8 mouse cellular contexts compared by ENCODE assay signal in genomic region chr8:26770424-26770886, GRCm38 (mm10).
DNase-seq lines count a peak whose midpoint lies in the region; ATAC-seq and TF ChIP-seq lines count a peak whose summit lies in the region.

No protein-coding gene starts in this region.

- no peak for TF ChIP-seq CTCF in gastrocnemius, adult 2 months (IDR thresholded peaks at IDR 0.05)
- no peak for TF ChIP-seq CTCF in heart, postnatal 0 days (IDR thresholded peaks at IDR 0.05; ENCODE audit: low read depth)
- TF ChIP-seq CTCF in layer of hippocampus, adult 2 months (conservative IDR thresholded peaks at IDR 0.05), result no peak

- TF ChIP-seq EP300 in heart, postnatal 0 days (IDR thresholded peaks at IDR 0.05; ENCODE audit: low read depth), result 0 out of 2 replicates have a peak, but pooled peaks have one; percentile 44

- no peaks in the 10 kb centered on the region for H3K36me3 ChIP-seq in heart, postnatal 0 days (replicated peaks; ENCODE audit: control insufficient read depth, insufficient read depth, low read length)

- no peaks in the 10 kb centered on the region for H3K9me3 ChIP-seq in heart, postnatal 0 days (replicated peaks; ENCODE audit: control insufficient read depth, low read length)

- intact Hi-C loops in gastrocnemius, adult 2 months (cut with DNase I), result loop anchor here (5.0 kb wide), 1 partner anchor 37 kb away; no protein-coding TSS in a partner anchor

- H3K9ac ChIP-seq in heart, postnatal 0 days (replicated peaks; ENCODE audit: low read depth, low read length), result no peak overlapping the region

- peaks cover 10% of the 10 kb centered on the region; the same call in 1 of the 2 replicates for H3K27me3 ChIP-seq in heart, postnatal 0 days (ENCODE audit: control insufficient read depth, insufficient read depth, low read length)

- no peaks in the 10 kb centered on the region for H3K4me1 ChIP-seq in heart, postnatal 0 days (ENCODE audit: control insufficient read depth, insufficient read depth)

- peak overlapping the region; percentile 48 for H3K4me3 ChIP-seq in gastrocnemius, adult 2 months
- H3K4me3 ChIP-seq in heart, postnatal 0 days (ENCODE audit: low read depth, low read length), result 0 out of 2 replicates have a peak overlapping the region, but pooled peaks have one; percentile 6
- H3K4me3 ChIP-seq in layer of hippocampus, adult 2 months, result no peak overlapping the region; the same call in 1 of the 2 replicates

- DNase-seq in gastrocnemius, adult 2 months, result peak; percentile 66
- DNase-seq in gastrocnemius, adult 8-10 months (ENCODE audit: low spot score in 2 of 2), result no peak
- DNase-seq in adrenal gland, postnatal 25 days, result peak; percentile 24
- DNase-seq in heart, postnatal 0 days (ENCODE audit: low spot score), result peak; percentile 42
- peak; percentile 94 for DNase-seq in mesoderm, embryonic 11.5 days (ENCODE audit: low read depth, low spot score)
- no peak for DNase-seq in c-Kit-positive CD71-positive TER-119-positive erythroid progenitor cells, embryonic 14.5 days (ENCODE audit: low spot score)
- DNase-seq in layer of hippocampus, adult 2 months (ENCODE audit: low spot score in 2 of 2), result no peak
- DNase-seq in spleen, postnatal 4 days (ENCODE audit: low spot score in 2 of 2), result no peak

- peak overlapping the region; percentile 53 for H3K4me2 ChIP-seq in heart, postnatal 0 days (ENCODE audit: low read depth, low read length)

- peak; percentile 73; the same call in 1 of the 2 replicates for ATAC-seq in heart, postnatal 0 days (ENCODE audit: insufficient read depth, low read depth)

- peak overlapping the region; percentile 48 for H3K27ac ChIP-seq in gastrocnemius, adult 2 months
- H3K27ac ChIP-seq in heart, postnatal 0 days (ENCODE audit: low read depth), result no peak overlapping the region
- no peak overlapping the region for H3K27ac ChIP-seq in layer of hippocampus, adult 2 months

- WGBS in heart, postnatal 0 days, result 9% methylated on average over 16 of the region's 16 CpGs

Comparison
In these comparisons a context has a peak if more than half of its experiments do, and no peak if none do; other contexts are left out.
1. DNase-seq: peak in gastrocnemius, adult 2 months (single experiment), adrenal gland, postnatal 25 days (single experiment), heart, postnatal 0 days (single experiment) and mesoderm, embryonic 11.5 days (single experiment); none in gastrocnemius, adult 8-10 months (0 of 2), c-Kit-positive CD71-positive TER-119-positive erythroid progenitor cells, embryonic 14.5 days (single experiment), layer of hippocampus, adult 2 months (0 of 2) and spleen, postnatal 4 days (0 of 2).